Mouse (Mus musculus) thymus, adult 18-20 months (tissue): ENCODE measurements around the gene Med20.

Experiments
- DNase-seq, 2 experiments: peaks; one replicate each; pipeline ENCODE4 v3.0.0; 2022; ENCODE audit warnings: mixed read lengths in 2 of 2

The Med20 gene

GRCm38 (mm10) chr17:47610849-47611660 lies at the start of gene Med20, which contains the start of the genes Bysl and Gm20517:
TSS of gene Med20 (plus strand) at chr17:47611582.
TSS of gene Bysl (minus strand) at chr17:47611492.
TSS of gene Gm20517 (plus strand) at chr17:47611589.
- peak; percentile 89 to 94 for DNase-seq

GRCm38 (mm10) chr17:47562875-47563274 lies 48.5 kb upstream of the Med20 start:
- DNase-seq: no peak

GRCm38 (mm10) chr17:47564612-47565011 lies 46.8 kb upstream of the Med20 start:
- DNase-seq: no peak

GRCm38 (mm10) chr17:47566133-47566532 lies 45.2 kb upstream of the Med20 start:
- no peak for DNase-seq

- no peak for DNase-seq
These were observed 44.1 kb upstream of the Med20 start for GRCm38 (mm10) chr17:47567271-47567670.

- DNase-seq: no peak
These were observed 43.0 kb upstream of the Med20 start for GRCm38 (mm10) chr17:47568389-47568788.

GRCm38 (mm10) chr17:47568951-47569527 lies 42.3 kb upstream of the Med20 start:
- no peak for DNase-seq

GRCm38 (mm10) chr17:47571621-47572020 lies 39.8 kb upstream of the Med20 start:
- no peak for DNase-seq

GRCm38 (mm10) chr17:47572436-47572835 lies 38.9 kb upstream of the Med20 start:
- DNase-seq: no peak

- no peak for DNase-seq
These were observed 37.4 kb upstream of the Med20 start for GRCm38 (mm10) chr17:47574028-47574427.

GRCm38 (mm10) chr17:47574830-47575229 lies 36.6 kb upstream of the Med20 start:
- no peak for DNase-seq

GRCm38 (mm10) chr17:47578655-47579054 lies 32.7 kb upstream of the Med20 start:
- no peak for DNase-seq

- no peak for DNase-seq
These were observed 30.4 kb upstream of the Med20 start for GRCm38 (mm10) chr17:47580962-47581361.

- no peak for DNase-seq
These were observed 22.9 kb upstream of the Med20 start for GRCm38 (mm10) chr17:47588517-47588916.

- no peak for DNase-seq
These were observed 20.3 kb upstream of the Med20 start for GRCm38 (mm10) chr17:47591073-47591472.

GRCm38 (mm10) chr17:47593215-47593853 lies 18.0 kb upstream of the Med20 start:
- DNase-seq: peak; percentile 87 to 89

- DNase-seq: no peak
These were observed 17.6 kb upstream of the Med20 start for GRCm38 (mm10) chr17:47593854-47594182.

GRCm38 (mm10) chr17:47594183-47594968 lies 17.0 kb upstream of the Med20 start:
- peak; percentile 61 to 80 for DNase-seq

GRCm38 (mm10) chr17:47594969-47595247 lies 16.5 kb upstream of the Med20 start:
- DNase-seq: no peak

GRCm38 (mm10) chr17:47595248-47596161 lies 15.9 kb upstream of the Med20 start:
- DNase-seq: peak; percentile 69 to 76

- peak in 1 of 2 experiments; percentile 34 for DNase-seq
These were observed 15.1 kb upstream of the Med20 start for GRCm38 (mm10) chr17:47596162-47596838.

- DNase-seq: no peak
These were observed 14.6 kb upstream of the Med20 start for GRCm38 (mm10) chr17:47596839-47597164.
